Mouse (Mus musculus): Measurements from ENCODE around the gene Pole2.
"Not testable (repeated sequence)": the region's sequence is repeated elsewhere in the genome, so short reads cannot be mapped to it uniquely, and the experiment has no call there.

Gene Pole2

DNA sequence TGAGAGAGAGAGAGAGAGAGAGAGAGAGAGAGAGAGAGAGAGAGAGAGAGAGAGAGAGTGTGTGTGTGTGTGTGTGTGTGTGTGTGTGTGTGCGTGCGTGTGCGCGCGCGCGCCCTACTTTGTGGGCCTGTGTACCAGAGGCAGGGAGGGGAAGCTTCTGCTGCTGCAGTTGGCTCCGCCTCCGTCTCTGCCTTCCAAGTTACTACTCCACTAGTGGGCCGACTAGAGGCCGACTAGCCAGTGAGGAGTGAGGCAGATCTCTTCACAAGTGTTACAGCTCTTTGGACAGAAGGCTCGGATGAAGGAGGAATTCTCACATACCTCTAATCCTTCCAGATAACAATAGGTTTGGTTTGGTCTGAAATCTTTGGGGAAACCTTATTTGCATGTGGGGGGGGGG, 48.6 kb downstream of the Pole2 start:
- no peak for DNase-seq (ENCODE audit: inconsistent ontology term)

DNA sequence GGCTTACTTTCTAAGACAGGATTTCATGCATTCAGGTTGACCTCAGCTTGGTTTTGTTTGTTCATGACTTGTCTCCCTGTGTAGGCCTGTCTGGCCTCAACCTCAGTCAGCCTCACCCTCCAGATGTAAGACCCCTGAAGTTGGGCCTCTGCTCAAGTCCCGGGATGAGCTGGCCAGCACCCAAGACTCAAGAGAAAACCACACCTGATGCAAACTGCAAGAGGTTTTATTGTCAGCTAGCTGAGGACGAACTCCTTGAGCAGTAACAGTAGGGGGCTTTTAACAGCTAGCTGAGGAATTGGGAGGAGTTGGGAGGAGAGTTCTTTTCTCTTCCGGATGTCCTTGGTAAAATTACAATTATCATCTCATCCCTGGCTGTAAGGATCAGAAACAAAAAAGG, 50.5 kb downstream of the Pole2 start:
- no peak for DNase-seq (ENCODE audit: inconsistent ontology term)

DNA sequence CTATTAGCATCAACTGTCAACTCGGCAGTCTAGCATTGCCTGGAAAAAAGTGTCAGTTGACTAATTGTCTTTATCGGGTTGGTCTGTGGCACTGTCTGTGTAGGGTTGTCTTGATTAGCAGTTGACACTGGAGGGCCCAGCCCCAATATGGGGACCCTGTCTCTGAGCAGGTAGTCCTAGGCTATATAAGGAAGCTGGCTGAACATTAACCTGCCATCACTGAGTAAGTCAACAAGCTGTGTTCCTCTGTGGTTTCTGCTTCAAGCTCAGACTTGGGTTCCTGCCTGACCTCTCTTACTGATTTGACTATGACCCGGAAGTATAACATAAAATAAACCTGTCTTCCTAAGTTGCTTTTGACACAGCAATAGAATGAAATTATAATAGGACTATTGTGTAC, 52.0 kb downstream of the Pole2 start:
- DNase-seq (ENCODE audit: inconsistent ontology term) = no peak

DNA sequence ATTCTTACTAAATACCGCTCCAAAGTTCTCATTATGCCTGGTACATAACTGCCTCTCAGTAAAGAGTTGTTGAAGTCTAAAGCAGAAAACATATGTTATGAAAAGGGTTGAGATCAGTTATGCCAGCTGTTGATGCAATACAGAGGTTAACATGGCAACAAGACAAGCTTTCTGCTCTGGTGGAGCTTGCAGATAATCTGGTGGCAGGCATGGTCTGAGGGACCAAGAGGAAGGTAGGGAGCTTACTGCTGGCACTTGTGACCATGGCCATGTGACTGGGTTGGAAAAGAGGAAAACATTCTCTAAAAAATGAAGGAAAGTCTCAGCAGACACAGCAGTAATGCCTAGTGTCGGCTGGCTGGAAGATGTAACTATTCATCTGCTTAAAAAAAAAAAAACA, 56.7 kb downstream of the Pole2 start:
- DNase-seq (ENCODE audit: inconsistent ontology term) = no peak

DNA sequence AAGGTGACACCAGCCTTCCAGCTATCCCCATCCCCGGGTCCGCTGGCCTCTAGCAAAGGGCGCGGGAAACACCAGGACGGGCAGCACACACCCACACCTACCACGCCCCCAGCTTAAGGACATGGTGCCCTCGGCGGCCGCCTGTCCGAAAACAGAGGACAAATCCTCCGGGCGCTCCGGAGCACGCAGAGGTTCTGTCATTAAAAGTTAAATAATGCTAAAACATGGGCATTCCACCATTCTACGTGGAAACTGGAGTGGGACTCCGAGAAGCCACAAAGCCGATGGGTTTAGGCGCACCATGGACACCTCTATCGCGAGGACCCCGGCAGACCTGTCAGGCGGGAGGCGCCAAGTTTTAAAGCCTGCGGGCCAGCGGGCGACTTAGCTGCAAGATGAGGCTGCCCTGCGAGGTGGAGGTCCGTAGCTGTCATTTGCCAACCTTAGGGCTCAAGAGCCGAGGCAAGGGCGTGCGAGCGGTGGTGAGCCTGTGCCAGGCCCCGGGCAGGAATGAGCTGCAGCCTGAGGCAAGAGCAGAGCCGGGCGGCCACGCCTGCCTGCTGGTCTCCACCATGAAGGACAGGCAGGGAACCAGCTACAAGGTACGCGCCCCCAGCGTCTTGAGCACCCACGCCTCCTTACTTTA, 59.4 kb downstream of the Pole2 start, which contains the start of gene Lrr1:
TSS of gene Lrr1 (plus strand) at position 354 of the 646 bp plus-strand sequence.
- DNase-seq (ENCODE audit: inconsistent ontology term) = peak; percentile 89

DNA sequence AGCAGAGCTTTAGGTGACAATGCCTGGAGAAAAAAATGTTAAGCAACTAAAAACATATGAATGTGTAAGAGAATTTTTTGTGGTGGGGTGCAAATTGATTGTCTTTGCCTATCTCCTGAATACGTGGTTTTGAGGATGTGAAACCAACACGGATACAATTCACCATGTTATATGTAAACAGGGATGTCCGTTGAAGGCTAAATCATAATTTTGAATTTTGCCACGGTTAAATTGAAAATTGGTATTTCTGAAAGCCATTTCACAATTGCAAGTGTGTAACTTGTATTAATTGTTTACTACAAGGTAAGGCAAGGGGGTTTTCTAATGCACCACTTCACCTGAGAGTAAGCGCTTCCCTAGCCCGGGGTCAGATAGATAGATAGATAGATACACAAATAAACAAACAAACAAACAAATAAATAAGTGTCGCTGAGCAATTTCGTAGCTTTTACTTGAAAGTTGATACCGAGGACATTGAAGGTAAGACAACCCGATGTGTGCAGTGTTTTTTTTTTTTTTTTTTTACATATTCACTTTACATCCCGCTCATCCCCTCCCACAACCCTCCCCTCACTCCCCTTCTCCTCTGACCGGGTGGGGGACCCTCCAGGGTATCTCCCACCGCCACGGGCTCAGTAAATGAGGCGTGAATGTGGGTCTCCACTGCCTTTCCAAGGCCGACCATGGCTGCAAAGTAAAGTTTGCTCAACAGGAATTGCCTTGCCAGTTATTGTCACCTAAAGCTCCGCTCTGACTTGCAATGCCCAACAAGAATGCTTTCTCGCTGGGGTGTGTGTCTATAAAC, 60.1 kb downstream of the Pole2 start:
- no peak for DNase-seq (ENCODE audit: inconsistent ontology term)

DNA sequence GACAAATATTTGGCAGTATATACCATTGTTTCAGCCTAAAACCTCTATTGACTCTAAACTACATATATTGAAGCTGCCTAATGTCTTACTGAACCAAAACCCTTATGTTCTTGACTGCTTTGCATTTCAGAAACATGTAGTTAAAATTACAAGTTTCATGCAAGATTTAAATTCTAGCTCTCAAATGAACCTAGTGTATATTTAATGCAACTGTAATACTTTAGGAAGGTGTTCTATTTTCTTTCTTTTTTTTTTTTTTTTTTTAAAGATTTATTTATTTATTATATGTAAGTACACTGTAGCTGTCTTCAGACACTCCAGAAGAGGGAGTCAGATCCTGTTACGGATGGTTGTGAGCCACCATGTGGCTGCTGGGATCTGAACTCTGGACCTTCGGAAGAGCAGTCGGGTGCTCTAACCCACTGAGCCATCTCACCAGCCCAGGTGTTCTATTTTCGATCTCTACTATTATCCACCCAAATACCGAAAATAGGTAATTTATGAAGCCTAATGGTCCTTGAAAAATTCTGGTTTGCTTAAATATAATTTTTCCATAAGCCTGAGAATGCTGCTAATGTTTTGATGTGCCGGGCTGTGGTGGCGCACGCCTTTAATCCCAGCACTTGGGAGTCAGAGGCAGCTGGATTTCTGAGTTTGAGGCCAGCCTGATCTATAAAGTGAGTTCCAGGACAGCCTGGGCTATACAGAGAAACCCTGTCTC, 61.0 kb downstream of the Pole2 start:
- not testable (repeated sequence) for DNase-seq (ENCODE audit: inconsistent ontology term)

DNA sequence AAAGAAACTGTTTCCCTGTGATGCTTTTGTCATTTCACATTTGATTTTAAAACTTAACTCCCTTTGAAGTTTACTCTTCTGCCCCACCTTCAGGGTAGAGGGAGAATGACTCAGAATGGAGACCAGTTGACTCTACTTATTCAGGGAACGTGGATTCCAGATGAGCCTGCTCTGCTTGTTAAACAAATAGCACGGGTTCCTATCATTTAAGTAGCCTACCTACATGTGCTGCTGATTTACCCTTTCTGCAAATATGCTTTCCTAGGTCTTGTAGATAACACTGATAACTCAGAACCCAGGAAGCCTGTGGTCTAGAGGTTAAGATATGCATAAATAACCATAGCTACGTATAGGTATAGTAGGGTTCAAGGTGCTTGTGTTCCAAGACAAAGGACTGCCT, 63.1 kb downstream of the Pole2 start:
- DNase-seq (ENCODE audit: inconsistent ontology term) = no peak

DNA sequence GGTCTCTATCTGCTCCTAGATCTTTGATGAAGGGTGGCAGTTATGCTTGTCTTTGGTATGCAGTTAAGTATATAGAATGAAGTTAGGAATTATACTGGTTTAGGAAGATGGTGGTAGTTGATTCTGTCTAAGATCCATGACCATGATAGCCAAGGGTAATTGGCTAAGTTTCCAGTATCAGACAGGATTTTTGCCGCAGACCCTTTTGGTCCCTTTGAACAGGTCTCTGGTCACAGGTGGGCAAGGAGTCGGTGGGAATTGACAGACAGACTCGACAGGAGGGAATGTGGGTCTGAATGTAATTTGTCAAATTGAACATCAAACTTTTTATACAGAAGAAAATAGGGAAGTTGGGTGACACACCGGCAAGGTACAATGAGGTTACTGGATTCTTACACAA, 64.4 kb downstream of the Pole2 start:
- not testable (repeated sequence) for DNase-seq (ENCODE audit: inconsistent ontology term)

DNA sequence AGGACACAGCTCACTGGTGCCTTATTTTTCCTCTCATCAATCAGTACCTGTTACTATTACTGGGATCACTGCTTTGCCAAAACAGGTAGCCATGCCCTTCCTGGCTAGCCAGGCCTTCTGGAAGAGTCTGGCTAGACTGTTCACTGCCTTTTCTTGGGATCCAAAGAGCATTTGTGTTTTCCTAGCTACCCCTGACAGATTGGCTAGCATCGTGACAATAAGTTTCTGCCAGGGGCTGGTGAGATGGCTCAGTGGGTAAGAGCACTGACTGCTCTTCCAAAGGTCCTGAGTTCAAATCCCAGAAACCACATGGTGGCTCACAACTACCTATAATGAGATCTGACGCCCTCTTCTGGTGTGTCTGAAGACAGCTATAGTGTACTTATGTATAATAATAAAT, 67.3 kb downstream of the Pole2 start:
- DNase-seq (ENCODE audit: inconsistent ontology term) = not testable (repeated sequence)

DNA sequence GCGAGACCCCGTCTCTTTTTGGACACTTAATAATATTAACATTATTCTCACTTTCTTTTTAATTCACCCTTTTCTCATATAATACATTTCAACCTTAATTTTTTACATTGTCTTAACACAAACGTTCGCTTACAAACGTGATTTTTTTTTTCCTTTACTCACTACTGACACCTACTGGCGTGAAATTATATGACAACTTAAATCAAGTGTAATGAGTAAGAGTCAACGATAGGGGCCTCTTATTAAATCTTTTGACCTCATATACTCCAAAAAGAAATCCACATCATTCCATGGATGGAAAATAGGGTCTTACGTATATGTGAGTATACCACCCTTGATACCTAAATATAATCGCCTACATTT, 68.4 kb downstream of the Pole2 start:
- DNase-seq (ENCODE audit: inconsistent ontology term) = peak; percentile 92

DNA sequence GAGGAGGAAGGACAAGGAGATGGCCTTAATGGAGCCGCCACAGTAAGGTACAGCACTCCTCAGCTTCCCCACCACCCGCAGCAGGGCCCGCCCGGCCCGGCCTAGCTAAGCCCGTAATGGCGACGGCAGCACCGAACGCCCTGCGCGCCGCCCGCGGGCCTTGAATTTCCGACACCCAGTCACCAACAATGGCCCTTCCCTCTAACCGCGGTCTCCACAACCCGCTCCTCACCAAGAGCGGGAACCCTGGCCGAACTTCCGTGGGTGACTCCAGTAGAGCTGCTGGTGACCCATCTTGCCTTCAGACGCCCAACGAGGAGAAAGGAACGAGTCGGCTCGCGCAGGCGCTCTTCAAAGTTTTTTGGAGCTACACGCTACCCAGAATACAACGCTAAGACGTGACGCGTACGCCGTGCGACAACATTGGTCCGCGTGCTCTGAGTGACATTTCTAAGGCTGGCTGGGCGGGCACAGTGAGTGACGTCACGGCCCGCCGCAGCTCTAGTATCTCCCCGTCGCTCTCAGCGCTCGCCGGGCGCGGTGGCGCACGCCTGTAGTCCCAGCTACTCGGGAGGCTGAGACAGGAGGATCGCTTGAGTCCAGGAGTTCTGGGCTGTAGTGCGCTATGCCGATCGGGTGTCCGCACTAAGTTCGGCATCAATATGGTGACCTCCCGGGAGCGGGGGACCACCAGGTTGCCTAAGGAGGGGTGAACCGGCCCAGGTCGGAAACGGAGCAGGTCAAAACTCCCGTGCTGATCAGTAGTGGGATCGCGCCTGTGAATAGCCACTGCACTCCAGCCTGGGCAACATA, 69.0 kb downstream of the Pole2 start, which contains the start of gene Rps29:
TSS of gene Rps29 (minus strand) at position 422 of the 813 bp plus-strand sequence.
- peak; percentile 98 for DNase-seq (ENCODE audit: inconsistent ontology term)

DNA sequence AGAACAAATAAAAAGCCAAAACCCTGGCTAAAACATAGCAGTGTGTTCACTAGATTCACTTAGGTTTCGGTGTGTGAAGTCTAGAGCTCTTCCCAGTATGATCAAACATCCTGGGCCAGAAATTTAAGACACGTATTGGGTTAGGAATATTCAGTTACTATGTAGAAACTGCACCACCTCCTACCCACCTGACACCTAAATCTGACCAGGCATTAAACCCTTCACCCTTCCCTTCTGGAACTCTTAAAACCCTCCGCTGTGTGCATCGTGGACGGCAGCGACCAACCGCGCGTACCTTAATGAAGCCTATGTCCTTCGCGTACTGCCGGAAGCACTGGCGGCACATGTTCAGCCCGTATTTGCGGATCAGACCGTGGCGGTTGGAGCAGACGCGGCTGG, 69.6 kb downstream of the Pole2 start:
- no peak for DNase-seq (ENCODE audit: inconsistent ontology term)

DNA sequence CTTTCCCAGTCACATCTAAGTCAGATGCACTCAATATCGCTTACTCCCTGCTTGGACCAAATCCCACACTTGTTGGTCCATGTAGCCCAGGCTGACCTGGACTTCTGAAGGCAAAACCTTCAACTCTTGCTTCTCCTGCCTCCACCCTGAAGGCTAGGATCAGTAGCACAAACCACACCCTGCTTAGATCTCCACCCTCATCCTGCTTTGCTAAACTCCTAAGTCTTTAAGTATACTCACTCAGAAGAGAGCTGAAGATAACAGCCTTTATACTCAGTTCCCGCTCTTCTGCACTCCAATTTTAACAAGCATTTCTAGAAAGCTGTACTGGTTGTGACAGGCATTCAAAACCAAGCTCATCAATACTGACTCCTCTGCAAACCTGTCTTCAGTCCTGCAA, 70.9 kb downstream of the Pole2 start:
- no peak for DNase-seq (ENCODE audit: inconsistent ontology term)

DNA sequence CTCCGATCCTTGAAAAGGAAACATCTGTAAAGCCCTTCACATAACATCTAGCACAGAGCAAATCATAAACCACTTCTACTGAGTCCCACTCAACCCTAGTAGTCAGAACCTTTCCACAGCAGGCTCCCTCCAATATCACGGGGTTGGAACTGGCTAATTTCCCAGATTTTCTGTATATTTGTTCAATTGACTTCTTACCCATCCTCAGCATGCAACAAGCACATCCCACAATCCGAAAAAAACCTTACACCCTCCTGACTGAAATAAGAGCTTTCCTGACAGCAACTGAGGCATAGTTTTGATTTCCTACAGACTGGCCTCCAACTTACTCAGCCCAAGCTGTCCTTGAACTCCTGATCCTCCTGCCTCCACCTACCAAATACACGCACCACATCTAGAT, 71.6 kb downstream of the Pole2 start:
- no peak for DNase-seq (ENCODE audit: inconsistent ontology term)

DNA sequence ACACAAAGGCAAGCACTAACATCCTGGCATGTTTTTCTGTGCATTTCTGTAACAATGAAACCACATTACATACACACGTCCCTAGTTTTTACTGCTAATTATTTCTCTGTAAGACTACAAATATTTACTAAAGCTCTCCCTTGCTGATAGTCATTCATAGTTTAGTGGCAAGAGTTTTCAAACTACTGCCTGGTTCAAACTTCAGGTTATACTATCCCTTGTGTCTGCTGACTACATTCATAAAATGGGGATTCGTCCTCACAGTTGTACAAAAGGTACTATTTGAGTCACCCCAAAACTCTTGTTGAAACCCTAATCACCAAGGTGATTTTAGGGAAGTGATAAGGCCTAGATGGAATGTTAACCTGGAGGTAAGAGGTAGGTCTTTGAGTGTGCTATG, 72.1 kb downstream of the Pole2 start:
- no peak for DNase-seq (ENCODE audit: inconsistent ontology term)

All from Muller cell, postnatal 12 days (primary cell).